Mouse (Mus musculus): ENCODE measurements around the gene Hs3st4. TPM values are rescaled to one million over a fixed set of nuclear protein-coding genes. Genes with fewer than 3 reads are reported as not detected.

The Hs3st4 gene
- polyA plus RNA-seq, 1 experiment: 2.3 TPM

DNA sequence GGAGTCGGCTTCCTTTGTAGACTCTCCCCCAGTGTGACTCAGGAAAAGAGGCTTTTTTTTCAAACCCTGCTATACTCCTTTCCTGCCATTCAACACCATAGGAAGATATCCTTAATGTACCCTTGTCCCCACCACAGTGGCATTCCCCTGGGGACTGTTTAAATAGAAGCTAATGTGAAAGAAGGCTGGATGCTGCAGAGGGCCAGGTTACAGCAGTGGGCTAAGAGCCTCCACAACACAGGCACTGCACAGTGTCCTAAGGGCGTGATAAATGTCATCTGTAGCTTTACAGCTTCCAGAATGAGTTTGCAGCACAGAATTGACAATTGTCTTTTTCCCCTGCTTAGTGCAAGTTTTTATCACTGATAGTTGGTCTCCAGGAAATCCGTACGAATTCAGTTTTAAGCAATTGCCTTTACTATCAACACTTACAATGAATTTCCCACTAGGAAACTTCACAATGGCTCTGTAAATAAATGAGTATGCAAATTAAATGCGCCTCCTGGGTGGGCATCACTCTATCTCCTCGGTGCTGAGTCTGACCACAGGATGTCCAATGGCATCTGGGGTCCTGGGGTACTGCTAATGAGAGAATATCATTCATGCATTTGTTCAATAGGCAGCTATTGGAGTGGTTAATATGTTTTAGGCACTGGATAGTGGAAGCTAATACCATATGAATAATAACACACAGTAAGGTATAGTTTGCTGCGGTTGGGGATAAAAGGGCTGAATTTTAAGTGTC, 257.4 kb downstream of the Hs3st4 start:
- Histone ChIP-seq H3K4me1 (ENCODE audit: control insufficient read depth, insufficient read depth, low read length) (no peaks in the 10 kb centered on the region), H3K27ac (ENCODE audit: control insufficient read depth, insufficient read depth, low read depth, low read length) (no peak overlapping the region), H3K36me3 (ENCODE audit: control insufficient read depth, insufficient read depth, low read length) (no peaks in the 10 kb centered on the region), H3K27me3 (ENCODE audit: control insufficient read depth, insufficient read depth, low read length) (no peaks in the 10 kb centered on the region), H3K4me3 (ENCODE audit: control insufficient read depth, low read depth, low read length) (no peak overlapping the region)
- no peak for TF ChIP-seq POLR2A (IDR thresholded peaks at IDR 0.05; ENCODE audit: control insufficient read depth, low read depth, low read length)
- no peak for TF ChIP-seq CTCF (IDR thresholded peaks at IDR 0.05; ENCODE audit: control insufficient read depth, insufficient read depth, insufficient replicate concordance, low read depth, low read length)

- no peaks in the 10 kb centered on the region for H3K36me3 ChIP-seq (ENCODE audit: control insufficient read depth, insufficient read depth, low read length)
- no peaks in the 10 kb centered on the region for H3K4me1 ChIP-seq (ENCODE audit: control insufficient read depth, insufficient read depth, low read length)
- H3K27ac ChIP-seq (ENCODE audit: control insufficient read depth, insufficient read depth, low read depth, low read length): no peak overlapping the region
- TF ChIP-seq POLR2A (IDR thresholded peaks at IDR 0.05; ENCODE audit: control insufficient read depth, low read depth, low read length): no peak
- no peak for TF ChIP-seq CTCF (IDR thresholded peaks at IDR 0.05; ENCODE audit: control insufficient read depth, insufficient read depth, insufficient replicate concordance, low read depth, low read length)
- no peaks in the 10 kb centered on the region for H3K27me3 ChIP-seq (ENCODE audit: control insufficient read depth, insufficient read depth, low read length)
- H3K4me3 ChIP-seq (ENCODE audit: control insufficient read depth, low read depth, low read length): no peak overlapping the region
These were observed 267.2 kb downstream of the Hs3st4 start for GRCm38 (mm10) chr7:124249838-124250237.

- Histone ChIP-seq H3K4me3 (ENCODE audit: control insufficient read depth, low read depth, low read length) (no peak overlapping the region), H3K4me1 (ENCODE audit: control insufficient read depth, insufficient read depth, low read length) (no peaks in the 10 kb centered on the region), H3K27ac (ENCODE audit: control insufficient read depth, insufficient read depth, low read depth, low read length) (no peak overlapping the region), H3K36me3 (ENCODE audit: control insufficient read depth, insufficient read depth, low read length) (no peaks in the 10 kb centered on the region), H3K27me3 (ENCODE audit: control insufficient read depth, insufficient read depth, low read length) (no peaks in the 10 kb centered on the region)
- TF ChIP-seq POLR2A (IDR thresholded peaks at IDR 0.05; ENCODE audit: control insufficient read depth, low read depth, low read length) (no peak), CTCF (IDR thresholded peaks at IDR 0.05; ENCODE audit: control insufficient read depth, insufficient read depth, insufficient replicate concordance, low read depth, low read length) (no peak)
These were observed 267.9 kb downstream of the Hs3st4 start for GRCm38 (mm10) chr7:124250566-124250965.

- Histone ChIP-seq H3K27me3 (ENCODE audit: control insufficient read depth, insufficient read depth, low read length) (no peaks in the 10 kb centered on the region), H3K4me1 (ENCODE audit: control insufficient read depth, insufficient read depth, low read length) (no peaks in the 10 kb centered on the region), H3K36me3 (ENCODE audit: control insufficient read depth, insufficient read depth, low read length) (no peaks in the 10 kb centered on the region), H3K27ac (ENCODE audit: control insufficient read depth, insufficient read depth, low read depth, low read length) (no peak overlapping the region), H3K4me3 (ENCODE audit: control insufficient read depth, low read depth, low read length) (no peak overlapping the region)
- TF ChIP-seq POLR2A (IDR thresholded peaks at IDR 0.05; ENCODE audit: control insufficient read depth, low read depth, low read length) (no peak), CTCF (IDR thresholded peaks at IDR 0.05; ENCODE audit: control insufficient read depth, insufficient read depth, insufficient replicate concordance, low read depth, low read length) (no peak)
These were observed 275.8 kb downstream of the Hs3st4 start for GRCm38 (mm10) chr7:124258419-124258818.

GRCm38 (mm10) chr7:124270734-124271133, 288.1 kb downstream of the Hs3st4 start:
- no peak overlapping the region for H3K27ac ChIP-seq (ENCODE audit: control insufficient read depth, insufficient read depth, low read depth, low read length)
- no peaks in the 10 kb centered on the region for H3K4me1 ChIP-seq (ENCODE audit: control insufficient read depth, insufficient read depth, low read length)
- H3K27me3 ChIP-seq (ENCODE audit: control insufficient read depth, insufficient read depth, low read length): no peaks in the 10 kb centered on the region
- H3K4me3 ChIP-seq (ENCODE audit: control insufficient read depth, low read depth, low read length): no peak overlapping the region
- H3K36me3 ChIP-seq (ENCODE audit: control insufficient read depth, insufficient read depth, low read length): no peaks in the 10 kb centered on the region
- no peak for TF ChIP-seq POLR2A (IDR thresholded peaks at IDR 0.05; ENCODE audit: control insufficient read depth, low read depth, low read length)
- no peak for TF ChIP-seq CTCF (IDR thresholded peaks at IDR 0.05; ENCODE audit: control insufficient read depth, insufficient read depth, insufficient replicate concordance, low read depth, low read length)

DNA sequence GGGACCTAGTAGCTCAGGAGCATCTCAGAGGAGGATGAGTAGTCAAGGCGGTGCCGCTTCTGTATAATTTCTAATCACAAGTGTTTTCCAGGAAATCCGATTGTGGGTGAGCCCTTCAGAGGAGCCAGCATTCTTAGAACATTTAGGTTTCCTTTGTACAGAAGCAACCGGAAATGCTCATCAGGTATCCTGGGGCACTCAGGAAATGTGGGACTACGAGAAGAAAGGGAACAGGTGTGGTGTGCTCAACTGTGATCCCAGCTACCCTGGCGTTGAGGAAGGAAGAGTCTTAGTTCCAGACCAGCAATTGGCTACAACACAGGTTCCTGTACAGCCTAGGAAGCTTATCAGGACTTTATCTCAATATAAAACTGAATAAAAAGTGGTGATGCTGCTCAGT, 307.2 kb downstream of the Hs3st4 start:
- TF ChIP-seq CTCF (IDR thresholded peaks at IDR 0.05; ENCODE audit: control insufficient read depth, insufficient read depth, insufficient replicate concordance, low read depth, low read length): no peak
- TF ChIP-seq POLR2A (IDR thresholded peaks at IDR 0.05; ENCODE audit: control insufficient read depth, low read depth, low read length): no peak
- no peaks in the 10 kb centered on the region for H3K4me1 ChIP-seq (ENCODE audit: control insufficient read depth, insufficient read depth, low read length)
- H3K27me3 ChIP-seq (ENCODE audit: control insufficient read depth, insufficient read depth, low read length): no peaks in the 10 kb centered on the region
- no peak overlapping the region for H3K27ac ChIP-seq (ENCODE audit: control insufficient read depth, insufficient read depth, low read depth, low read length)
- no peak overlapping the region for H3K4me3 ChIP-seq (ENCODE audit: control insufficient read depth, low read depth, low read length)
- no peaks in the 10 kb centered on the region for H3K36me3 ChIP-seq (ENCODE audit: control insufficient read depth, insufficient read depth, low read length)

DNA sequence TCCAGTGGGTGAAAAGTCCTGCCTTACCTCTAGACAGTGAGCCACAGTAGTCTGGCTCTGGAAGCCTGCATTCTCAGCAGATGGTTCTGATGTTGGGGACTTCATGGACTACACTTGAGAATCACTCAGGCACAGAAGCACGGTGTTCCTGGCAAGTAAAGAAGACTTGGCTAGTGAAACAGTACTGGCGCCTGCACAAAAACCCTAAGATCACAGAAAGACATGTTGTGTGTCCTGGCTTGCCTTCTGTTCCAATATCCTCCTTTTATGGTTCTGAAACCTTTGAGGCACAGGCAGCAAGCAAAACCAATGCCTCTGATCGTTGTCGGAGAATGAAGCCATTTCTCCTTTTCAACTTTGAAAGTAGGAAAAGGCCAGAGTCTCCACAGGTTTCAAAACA, 336.8 kb downstream of the Hs3st4 start:
- Histone ChIP-seq H3K36me3 (ENCODE audit: control insufficient read depth, insufficient read depth, low read length) (no peaks in the 10 kb centered on the region), H3K4me1 (ENCODE audit: control insufficient read depth, insufficient read depth, low read length) (no peaks in the 10 kb centered on the region), H3K4me3 (ENCODE audit: control insufficient read depth, low read depth, low read length) (no peak overlapping the region), H3K27ac (ENCODE audit: control insufficient read depth, insufficient read depth, low read depth, low read length) (no peak overlapping the region), H3K27me3 (ENCODE audit: control insufficient read depth, insufficient read depth, low read length) (no peaks in the 10 kb centered on the region)
- TF ChIP-seq CTCF (IDR thresholded peaks at IDR 0.05; ENCODE audit: control insufficient read depth, insufficient read depth, insufficient replicate concordance, low read depth, low read length) (no peak), POLR2A (IDR thresholded peaks at IDR 0.05; ENCODE audit: control insufficient read depth, low read depth, low read length) (no peak)

Measured in testis, adult 2 months (tissue).